Mouse (Mus musculus) 3134 (cell line): ENCODE data around the gene Acsbg2.

Source experiments
- DNase-seq: peaks from one replicate; pipeline ENCODE4 v3.0.0-alpha.2; 2011; ENCODE audit warnings: low spot score; ENCODE audit not compliant: insufficient read length; ENCODE audit errors: extremely low read depth

The Acsbg2 gene

GRCm38 (mm10) chr17:56829171-56829570, 45.1 kb downstream of the Acsbg2 start:
- DNase-seq, result no peak

DNA sequence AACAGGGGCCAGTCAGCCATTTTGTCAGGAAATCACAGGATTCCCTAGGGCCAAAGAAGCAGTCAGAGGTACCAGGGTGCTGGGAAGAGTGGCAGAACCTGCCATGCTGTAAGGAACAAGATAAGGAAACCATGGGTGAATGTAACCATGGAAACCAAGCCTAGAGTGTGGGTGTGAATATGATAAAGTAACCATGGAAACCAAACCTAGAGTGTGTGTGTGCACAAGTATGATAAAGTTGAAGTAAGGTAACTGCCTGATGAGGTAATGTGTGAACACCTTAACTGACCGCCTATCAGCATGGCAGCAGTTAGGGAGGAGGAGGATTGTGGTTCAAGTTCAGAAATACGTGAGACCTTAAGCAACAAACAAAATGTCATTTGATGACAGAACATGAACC, 47.5 kb downstream of the Acsbg2 start:
- no peak for DNase-seq

DNA sequence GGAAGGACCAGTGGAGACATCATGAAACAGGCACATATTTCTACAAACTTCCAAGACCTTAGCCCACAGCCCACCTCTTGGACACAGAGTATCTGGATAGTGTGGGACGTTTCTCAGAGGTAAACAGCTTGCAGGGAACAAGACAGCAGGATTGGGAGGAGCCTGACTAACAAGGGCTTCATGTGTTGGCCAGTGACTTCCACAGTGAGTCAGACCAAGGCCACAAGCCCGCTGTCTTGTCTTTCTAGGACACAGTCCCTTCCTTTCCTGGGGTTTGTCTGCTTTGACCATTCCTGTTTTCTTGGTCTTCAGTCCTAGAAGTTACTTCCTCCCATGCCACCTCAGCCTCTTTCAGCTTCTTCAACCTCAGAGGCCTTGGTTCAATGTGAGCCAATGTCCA, 50.9 kb downstream of the Acsbg2 start:
- DNase-seq, result no peak

DNA sequence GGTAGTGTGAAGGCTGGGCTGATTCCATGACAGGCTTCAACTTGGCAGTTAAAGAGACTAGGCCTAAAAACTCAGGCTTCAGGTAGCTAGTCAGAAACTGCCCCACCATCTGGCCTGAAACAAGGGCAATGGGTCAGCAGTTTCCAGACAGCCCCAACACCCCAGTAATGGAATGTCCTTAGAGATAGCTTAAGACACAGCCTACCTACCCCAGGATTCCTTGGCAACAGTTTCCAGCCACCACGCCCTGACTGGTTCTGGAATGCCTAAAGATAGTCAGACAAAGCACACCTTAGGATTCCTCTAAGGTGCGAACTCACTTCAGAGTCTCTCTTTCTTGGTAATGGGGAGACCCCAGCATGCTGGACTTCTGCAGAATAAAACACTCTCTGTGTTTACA, 51.9 kb downstream of the Acsbg2 start:
- no peak for DNase-seq

DNA sequence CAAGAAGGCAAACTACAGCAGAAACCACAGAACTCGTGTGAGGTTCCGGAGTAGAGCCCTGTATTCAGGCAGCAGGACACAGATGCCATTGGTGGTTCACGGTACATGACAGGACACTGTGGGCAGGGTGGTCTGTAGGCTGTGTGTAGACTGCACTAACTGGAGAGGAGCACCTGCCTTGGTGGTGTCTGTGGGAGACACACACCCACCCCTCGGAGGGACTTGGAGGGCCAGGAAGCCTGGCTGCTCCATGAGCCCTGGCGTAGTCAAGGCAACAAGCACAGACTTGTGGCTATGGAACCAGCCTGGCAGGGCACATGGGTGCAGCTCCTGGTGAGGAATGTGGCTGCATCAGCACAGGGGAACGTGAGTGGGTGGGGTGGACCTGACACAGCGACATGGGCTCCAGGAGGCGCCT, 54.5 kb downstream of the Acsbg2 start:
- peak; percentile 74 for DNase-seq

- DNase-seq, result no peak
These were observed 55.2 kb downstream of the Acsbg2 start for GRCm38 (mm10) chr17:56819032-56819545.

- DNase-seq, result no peak
These were observed 56.1 kb downstream of the Acsbg2 start for GRCm38 (mm10) chr17:56818067-56818636.

DNA sequence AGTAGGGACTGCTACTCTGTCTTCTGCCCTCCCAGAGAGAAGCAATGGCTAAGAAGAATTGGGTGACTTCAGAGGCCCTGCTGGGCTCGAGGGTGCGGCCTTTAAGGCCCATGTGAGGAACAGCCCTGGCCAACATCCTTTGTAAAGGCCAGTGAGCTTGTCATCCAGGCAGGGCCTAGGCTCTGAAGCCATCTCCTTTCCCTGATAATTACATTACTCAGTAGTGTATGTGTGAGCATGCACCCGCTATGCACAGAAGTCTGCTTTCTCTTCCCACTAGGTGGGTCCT, 59.2 kb downstream of the Acsbg2 start:
- DNase-seq, result no peak

DNA sequence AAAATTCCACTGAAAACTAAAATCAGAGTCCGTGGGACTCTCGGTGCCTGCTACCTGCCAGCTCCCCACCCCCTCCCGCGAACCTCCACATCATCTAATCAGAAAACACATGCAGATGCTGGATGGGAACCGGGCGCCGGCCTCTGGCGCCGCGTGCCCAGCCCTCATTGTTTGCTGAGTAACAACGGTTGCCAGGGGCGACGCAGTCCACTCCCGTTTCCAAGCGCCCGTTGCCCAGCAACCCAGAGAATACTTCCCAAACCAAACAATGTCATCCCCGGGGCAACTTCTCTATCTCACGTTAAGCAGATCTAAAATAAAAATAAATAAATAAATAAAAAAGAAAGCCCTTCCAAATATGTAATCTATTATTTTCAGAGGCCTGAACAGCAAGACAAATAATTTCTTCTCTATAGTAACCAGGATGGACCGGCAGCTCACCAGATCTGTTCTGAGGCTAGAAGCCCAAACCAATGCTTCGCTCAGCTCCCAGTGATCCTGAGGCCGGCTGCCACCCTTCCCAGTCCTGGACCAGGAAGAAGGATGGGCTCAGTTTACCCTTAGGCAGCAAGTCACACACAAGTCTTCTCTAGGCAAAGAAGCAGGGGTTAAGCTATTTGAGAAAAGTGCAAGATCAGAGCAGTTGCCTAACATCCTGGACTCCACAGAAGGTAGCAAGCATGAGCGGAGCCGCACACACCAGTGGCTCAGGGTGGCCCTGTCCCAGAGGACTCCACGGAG, 59.8 kb downstream of the Acsbg2 start:
- no peak for DNase-seq

DNA sequence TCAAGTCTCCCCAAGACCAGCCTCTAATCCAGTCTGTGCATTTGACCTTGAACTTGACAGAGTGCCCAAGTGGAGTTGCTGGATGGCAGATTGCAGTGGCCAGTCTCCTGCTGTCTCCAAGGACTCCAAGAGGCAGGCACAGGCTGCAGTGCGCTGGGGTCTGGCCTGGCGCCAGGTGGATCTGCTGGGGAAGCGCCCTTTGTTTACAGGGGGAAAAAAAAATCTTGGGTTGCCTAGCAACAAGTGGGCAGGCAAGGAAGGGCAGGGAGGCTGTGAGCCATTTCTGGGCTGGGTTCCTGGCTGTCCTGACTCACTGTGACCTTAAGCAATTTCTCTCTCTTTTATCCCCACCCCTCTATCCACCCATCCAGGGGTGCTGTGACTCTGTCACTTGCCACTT, 64.0 kb downstream of the Acsbg2 start:
- DNase-seq, result peak; percentile 94

- peak; percentile 52 for DNase-seq
These were observed 65.7 kb downstream of the Acsbg2 start for GRCm38 (mm10) chr17:56808518-56808917.

DNA sequence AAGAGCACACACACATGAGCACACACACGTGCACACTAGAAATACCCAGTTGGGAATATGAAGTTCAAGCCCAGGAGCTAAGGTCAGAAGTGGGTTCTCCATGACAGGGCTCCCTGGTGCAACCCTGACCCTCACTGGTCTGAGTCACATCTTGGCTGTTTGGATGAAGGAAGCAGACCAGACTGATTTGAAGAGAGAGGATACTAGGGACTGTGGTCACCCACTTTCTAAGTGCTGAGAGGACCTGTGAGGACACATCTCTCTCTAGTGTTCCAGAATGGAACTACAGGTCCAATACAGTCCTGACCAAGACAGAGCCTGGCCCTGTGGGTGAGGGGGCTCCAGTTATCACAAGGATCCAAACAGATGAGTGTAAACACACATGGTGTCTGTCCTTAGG, 68.5 kb downstream of the Acsbg2 start:
- no peak for DNase-seq

DNA sequence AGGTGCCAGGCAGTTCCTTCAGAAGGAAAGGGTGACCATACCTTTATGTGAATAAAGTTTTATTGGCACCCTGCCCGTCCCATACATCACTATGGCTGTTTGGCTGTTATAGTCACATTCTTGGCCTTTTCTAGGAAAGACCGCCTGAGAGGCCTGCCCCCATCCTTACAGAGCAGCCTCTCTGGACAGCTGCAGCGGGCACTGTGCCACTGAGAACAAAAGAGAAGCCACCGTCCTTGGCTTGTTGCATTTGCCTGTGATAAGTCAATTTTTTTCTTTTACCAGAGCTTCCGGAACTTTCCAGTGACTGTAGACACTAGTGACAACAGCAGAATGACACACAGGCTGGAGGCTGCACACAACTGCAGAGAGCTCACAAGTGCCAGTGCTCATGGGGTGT, 69.3 kb downstream of the Acsbg2 start:
- DNase-seq, result no peak

DNA sequence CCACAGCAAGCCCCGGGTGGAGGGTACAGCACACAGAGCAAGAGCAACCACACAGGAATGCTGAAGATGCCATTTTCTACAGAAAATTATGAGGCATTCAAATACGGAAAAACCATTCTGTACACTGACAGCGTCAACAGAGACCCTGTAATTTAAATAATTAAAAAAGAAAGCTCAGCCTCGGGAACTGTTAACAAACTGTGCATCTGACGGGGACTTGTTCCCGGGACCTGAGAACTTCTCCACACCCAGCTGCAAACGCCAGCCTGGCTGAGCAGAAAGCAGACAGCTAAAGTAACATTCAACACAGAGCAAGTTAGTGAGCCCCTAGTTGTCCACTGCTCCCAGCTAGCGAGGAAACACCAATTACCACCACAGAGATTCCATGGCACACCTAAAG, 72.2 kb downstream of the Acsbg2 start:
- DNase-seq, result no peak

- DNase-seq, result no peak
These were observed 75.0 kb downstream of the Acsbg2 start for GRCm38 (mm10) chr17:56799276-56799675.

GRCm38 (mm10) chr17:56793614-56794319, 80.5 kb downstream of the Acsbg2 start:
- no peak for DNase-seq
